Mouse (Mus musculus): ENCODE results near the gene Gpr108.

The Gpr108 gene

GRCm38 (mm10) chr17:57246663-57247392 is 1.4 kb downstream of the Gpr108 start:
- DNase-seq (ENCODE audit: low read depth, low spot score): no peak

- no peak for DNase-seq (ENCODE audit: low read depth, low spot score)
These were observed 2.8 kb downstream of the Gpr108 start for GRCm38 (mm10) chr17:57245311-57245929.

GRCm38 (mm10) chr17:57243650-57244370 is 4.4 kb downstream of the Gpr108 start:
- no peak for DNase-seq (ENCODE audit: low read depth, low spot score)

GRCm38 (mm10) chr17:57237181-57237580 is 11.1 kb downstream of the Gpr108 start:
- no peak for DNase-seq (ENCODE audit: low read depth, low spot score)

- DNase-seq (ENCODE audit: low read depth, low spot score): no peak
These were observed 12.4 kb downstream of the Gpr108 start for GRCm38 (mm10) chr17:57235803-57236202.

GRCm38 (mm10) chr17:57234254-57234928 is 13.9 kb downstream of the Gpr108 start:
- no peak for DNase-seq (ENCODE audit: low read depth, low spot score)

- DNase-seq (ENCODE audit: low read depth, low spot score): no peak
These were observed 15.2 kb downstream of the Gpr108 start for GRCm38 (mm10) chr17:57233038-57233437.

- no peak for DNase-seq (ENCODE audit: low read depth, low spot score)
These were observed 16.0 kb downstream of the Gpr108 start for GRCm38 (mm10) chr17:57232200-57232599.

GRCm38 (mm10) chr17:57231321-57231771 is 16.9 kb downstream of the Gpr108 start:
- no peak for DNase-seq (ENCODE audit: low read depth, low spot score)

GRCm38 (mm10) chr17:57230728-57231125 is 17.5 kb downstream of the Gpr108 start:
- DNase-seq (ENCODE audit: low read depth, low spot score): no peak

- no peak for DNase-seq (ENCODE audit: low read depth, low spot score)
These were observed 18.2 kb downstream of the Gpr108 start for GRCm38 (mm10) chr17:57229851-57230727.

GRCm38 (mm10) chr17:57228873-57229272 is 19.4 kb downstream of the Gpr108 start:
- DNase-seq (ENCODE audit: low read depth, low spot score): no peak

- no peak for DNase-seq (ENCODE audit: low read depth, low spot score)
These were observed 20.2 kb downstream of the Gpr108 start, which contains the start of gene C3 for GRCm38 (mm10) chr17:57228014-57228413. Gene C3, minus strand, starts transcription at chr17:57228136.

GRCm38 (mm10) chr17:57227468-57227867 is 20.8 kb downstream of the Gpr108 start:
- DNase-seq (ENCODE audit: low read depth, low spot score): no peak

GRCm38 (mm10) chr17:57223313-57223712 is 24.9 kb downstream of the Gpr108 start:
- no peak for DNase-seq (ENCODE audit: low read depth, low spot score)

- DNase-seq (ENCODE audit: low read depth, low spot score): no peak
These were observed 26.3 kb downstream of the Gpr108 start for GRCm38 (mm10) chr17:57221911-57222310.

- peak; percentile 61 for DNase-seq (ENCODE audit: low read depth, low spot score)
These were observed 28.4 kb downstream of the Gpr108 start for GRCm38 (mm10) chr17:57219884-57220207.

GRCm38 (mm10) chr17:57219167-57219883 is 28.9 kb downstream of the Gpr108 start:
- peak; percentile 80 for DNase-seq (ENCODE audit: low read depth, low spot score)

- no peak for DNase-seq (ENCODE audit: low read depth, low spot score)
These were observed 29.8 kb downstream of the Gpr108 start for GRCm38 (mm10) chr17:57218335-57218900.
